Mouse (Mus musculus) spleen, adult 2 months (tissue): ENCODE measurements around the gene Eps15l1. TPM values are rescaled to one million over a fixed set of nuclear protein-coding genes. Genes with fewer than 3 reads are reported as not detected.

ENCODE experiments used
- DNase-seq, 2 experiments: peaks; one replicate each; pipeline versions ENCODE4 v3.0.0 to v3.0.0-alpha.2; 2012 to 2021; ENCODE audit warnings: low spot score in 2 of 2, low read depth in 1 of 2
- H3K27ac ChIP-seq: fragments of 200-500 bp; 2 replicates; pipeline ENCODE4 v1.5.1; 2012; ENCODE audit warnings: low read length, inconsistent platforms; ENCODE audit not compliant: insufficient read depth
- H3K27me3 ChIP-seq: fragments of 200-500 bp; 2 replicates; pipeline ENCODE4 v1.6.1; 2012; ENCODE audit warnings: mild to moderate bottlenecking, moderate library complexity, low read length, inconsistent platforms; ENCODE audit not compliant: control insufficient read depth, insufficient read depth
- H3K36me3 ChIP-seq: fragments of 200-500 bp; 2 replicates; pipeline ENCODE4 v1.6.1; 2012; ENCODE audit warnings: mild to moderate bottlenecking, low read length, inconsistent platforms; ENCODE audit not compliant: control insufficient read depth, insufficient read depth
- H3K4me1 ChIP-seq: fragments of 200-500 bp; 2 replicates; pipeline ENCODE4 v1.6.1; 2011; ENCODE audit warnings: inconsistent platforms; ENCODE audit not compliant: control insufficient read depth, insufficient read depth, insufficient read length
- H3K4me3 ChIP-seq: fragments of 200-500 bp; 2 replicates; pipeline ENCODE4 v1.5.1; 2011; ENCODE audit warnings: mild to moderate bottlenecking, inconsistent platforms; ENCODE audit not compliant: insufficient read depth, insufficient read length; ENCODE audit errors: extremely low read depth
- CTCF ChIP-seq: fragments of 200-500 bp; IDR thresholded peaks from 2 replicates; pipeline ENCODE4 v1.5.1; 2011; ENCODE audit warnings: mild to moderate bottlenecking, inconsistent platforms; ENCODE audit not compliant: insufficient read depth, insufficient read length, insufficient replicate concordance; ENCODE audit errors: extremely low read depth
- POLR2A ChIP-seq: fragments of 200-500 bp; IDR thresholded peaks from 2 replicates; pipeline ENCODE4 v1.6.1; 2011; ENCODE audit warnings: low read depth, low read length, inconsistent platforms
- WGBS: fragments of 180-500 bp; shearing (Covaris S2); methylation state at CpG from one replicate; pipeline ENCODE4 v1.1.7; 2018; 5-methylcytosine and 5-hydroxymethylcytosine counted together
- polyA plus RNA-seq: library from polyadenylated mRNA; depleted of rRNA; stranded (reverse); fragments of >200 nt; gene quantifications from 2 replicates; pipeline ENCODE4 v1.2.3, GENCODE M21; 2012

Gene Eps15l1
- polyA plus RNA-seq, 1 experiment, result 36.9 TPM

- WGBS, result 1% methylated on average over 48 of the region's 48 CpGs
- Histone ChIP-seq H3K36me3 (peaks cover 39% of the 10 kb centered on the region), H3K27ac (peak overlapping the region; percentile 90), H3K4me1 (peaks cover 19% of the 10 kb centered on the region), H3K4me3 (peak overlapping the region; percentile 95), H3K27me3 (no peaks in the 10 kb centered on the region)
- TF ChIP-seq POLR2A (no peak), CTCF (no peak)
- DNase-seq, result no peak
Observed at GRCm38 (mm10) chr8:72319397-72319796, 101.9 kb downstream of the Eps15l1 start.

DNA sequence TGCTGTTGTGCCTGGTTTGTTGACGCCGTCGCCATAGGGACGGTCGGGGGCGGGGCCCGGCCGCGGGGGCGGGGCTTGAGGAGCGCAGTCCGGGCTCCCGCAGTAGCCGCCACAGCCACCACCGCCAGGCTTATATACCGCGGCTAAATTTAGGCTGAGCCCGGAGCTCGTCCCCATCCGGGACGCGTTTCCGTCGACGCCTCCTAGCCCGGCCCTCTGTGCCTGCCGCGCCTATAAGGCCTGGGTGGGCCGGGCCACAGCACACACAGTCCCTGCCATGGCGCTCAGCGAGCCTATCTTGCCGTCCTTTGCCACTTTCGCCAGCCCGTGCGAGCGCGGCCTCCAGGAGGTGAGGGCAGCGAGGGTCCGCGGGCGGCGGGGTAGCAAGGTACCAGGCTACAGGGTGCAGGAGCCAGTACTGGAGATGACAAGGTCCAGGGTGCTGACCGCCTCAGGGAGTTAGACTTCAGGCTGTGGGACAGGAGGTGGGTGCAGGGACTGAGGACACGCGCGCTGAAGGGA, 102.4 kb downstream of the Eps15l1 start, which contains the start of gene Klf2:
Gene Klf2 (plus strand): TSS at position 233 of the 522 bp plus-strand sequence.
- H3K4me3 ChIP-seq, result peak within 1 kb of the TSS; percentile 95
- peaks cover 16% of the 10 kb centered on the region for H3K4me1 ChIP-seq
- TF ChIP-seq POLR2A (peak; percentile 100), CTCF (no peak)
- peak within 1 kb of the TSS; percentile 90 for H3K27ac ChIP-seq
- under 1% methylated on average over 40 of the region's 46 CpGs for WGBS
- H3K36me3 ChIP-seq, result peaks cover 39% of the 10 kb centered on the region
- H3K27me3 ChIP-seq, result no peaks in the 10 kb centered on the region
- peak; percentile 99 for DNase-seq

GRCm38 (mm10) chr8:72317741-72318301, 103.4 kb downstream of the Eps15l1 start:
- DNase-seq, result no peak
- Histone ChIP-seq H3K36me3 (peaks cover 34% of the 10 kb centered on the region), H3K27ac (0 out of 2 replicates have a peak overlapping the region, but pooled peaks have one; percentile 1), H3K4me1 (peaks cover 10% of the 10 kb centered on the region; the same call in 1 of the 2 replicates), H3K4me3 (no peak overlapping the region), H3K27me3 (no peaks in the 10 kb centered on the region)
- 64% methylated on average over 5 of the region's 5 CpGs for WGBS
- TF ChIP-seq CTCF (no peak), POLR2A (no peak)

GRCm38 (mm10) chr8:72316053-72316695, 105.1 kb downstream of the Eps15l1 start:
- Histone ChIP-seq H3K4me1 (peaks cover 10% of the 10 kb centered on the region; the same call in 1 of the 2 replicates), H3K27ac (no peak overlapping the region), H3K27me3 (no peaks in the 10 kb centered on the region), H3K36me3 (peaks cover 20% of the 10 kb centered on the region), H3K4me3 (no peak overlapping the region)
- no peak for DNase-seq
- TF ChIP-seq CTCF (no peak), POLR2A (no peak)
- WGBS, result 74% methylated on average over 10 of the region's 10 CpGs

DNA sequence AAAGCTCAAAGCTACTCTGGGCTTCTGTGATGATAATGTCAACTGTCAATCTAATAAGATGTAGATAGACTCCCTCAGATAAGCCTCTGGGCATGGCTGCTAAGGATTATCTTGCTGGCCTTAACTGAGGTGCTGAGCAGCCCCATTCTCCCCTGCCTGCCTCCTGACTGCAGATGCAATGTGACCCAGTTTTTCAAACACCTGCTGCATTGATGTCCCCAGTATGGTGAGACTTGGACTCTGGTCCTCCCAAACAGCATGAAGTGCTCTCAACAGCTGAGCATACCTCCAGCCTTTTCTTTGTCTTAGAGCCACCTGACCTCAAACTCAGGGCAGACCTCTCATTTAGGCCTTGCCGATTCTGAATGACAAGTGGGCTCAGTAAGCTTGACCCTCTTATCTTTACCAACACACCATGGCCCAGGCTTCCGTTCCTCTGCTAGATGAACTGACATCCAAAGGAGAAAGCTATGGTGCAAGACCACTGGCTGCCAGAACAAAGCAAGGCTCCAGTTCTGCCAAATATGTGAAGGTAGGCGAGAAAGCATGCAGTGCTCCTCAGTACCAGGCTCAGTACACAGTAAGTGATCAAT, 108.2 kb downstream of the Eps15l1 start:
- Histone ChIP-seq H3K4me3 (no peak overlapping the region), H3K27ac (no peak overlapping the region), H3K36me3 (no peaks in the 10 kb centered on the region), H3K4me1 (peaks cover 9% of the 10 kb centered on the region; the same call in 1 of the 2 replicates), H3K27me3 (no peaks in the 10 kb centered on the region)
- WGBS, result 85% methylated on average over 3 of the region's 3 CpGs
- TF ChIP-seq POLR2A (no peak), CTCF (no peak)
- DNase-seq, result no peak

GRCm38 (mm10) chr8:72310849-72311506, 110.3 kb downstream of the Eps15l1 start:
- Histone ChIP-seq H3K27me3 (no peaks in the 10 kb centered on the region), H3K4me1 (peaks cover 4% of the 10 kb centered on the region; the same call in 1 of the 2 replicates), H3K4me3 (no peak overlapping the region), H3K36me3 (no peaks in the 10 kb centered on the region), H3K27ac (no peak overlapping the region)
- no peak for TF ChIP-seq POLR2A
- TF ChIP-seq CTCF, result no peak
- 50% methylated on average over 8 of the region's 8 CpGs for WGBS
- no peak for DNase-seq
